Mouse (Mus musculus) urinary bladder, adult 2 months (tissue): Measurements from ENCODE around the gene Zdhhc21. TPM values are rescaled to one million over a fixed set of nuclear protein-coding genes. Genes with fewer than 3 reads are reported as not detected.
A peak's percentile ranks its signal among the peaks of the same experiment; 100 is the strongest.

Experiments used
- DNase-seq: peaks from one replicate; pipeline ENCODE4 v3.0.0; 2022; ENCODE audit warnings: low spot score
- polyA plus RNA-seq: library from polyadenylated mRNA; depleted of rRNA; stranded (reverse); fragments of >200 nt; gene quantifications from 2 replicates; pipeline ENCODE4 v1.2.3, GENCODE M21; 2012; rRNA removed

The Zdhhc21 gene
- polyA plus RNA-seq, result 7.1 and 8.6 TPM in 2 replicates

DNA sequence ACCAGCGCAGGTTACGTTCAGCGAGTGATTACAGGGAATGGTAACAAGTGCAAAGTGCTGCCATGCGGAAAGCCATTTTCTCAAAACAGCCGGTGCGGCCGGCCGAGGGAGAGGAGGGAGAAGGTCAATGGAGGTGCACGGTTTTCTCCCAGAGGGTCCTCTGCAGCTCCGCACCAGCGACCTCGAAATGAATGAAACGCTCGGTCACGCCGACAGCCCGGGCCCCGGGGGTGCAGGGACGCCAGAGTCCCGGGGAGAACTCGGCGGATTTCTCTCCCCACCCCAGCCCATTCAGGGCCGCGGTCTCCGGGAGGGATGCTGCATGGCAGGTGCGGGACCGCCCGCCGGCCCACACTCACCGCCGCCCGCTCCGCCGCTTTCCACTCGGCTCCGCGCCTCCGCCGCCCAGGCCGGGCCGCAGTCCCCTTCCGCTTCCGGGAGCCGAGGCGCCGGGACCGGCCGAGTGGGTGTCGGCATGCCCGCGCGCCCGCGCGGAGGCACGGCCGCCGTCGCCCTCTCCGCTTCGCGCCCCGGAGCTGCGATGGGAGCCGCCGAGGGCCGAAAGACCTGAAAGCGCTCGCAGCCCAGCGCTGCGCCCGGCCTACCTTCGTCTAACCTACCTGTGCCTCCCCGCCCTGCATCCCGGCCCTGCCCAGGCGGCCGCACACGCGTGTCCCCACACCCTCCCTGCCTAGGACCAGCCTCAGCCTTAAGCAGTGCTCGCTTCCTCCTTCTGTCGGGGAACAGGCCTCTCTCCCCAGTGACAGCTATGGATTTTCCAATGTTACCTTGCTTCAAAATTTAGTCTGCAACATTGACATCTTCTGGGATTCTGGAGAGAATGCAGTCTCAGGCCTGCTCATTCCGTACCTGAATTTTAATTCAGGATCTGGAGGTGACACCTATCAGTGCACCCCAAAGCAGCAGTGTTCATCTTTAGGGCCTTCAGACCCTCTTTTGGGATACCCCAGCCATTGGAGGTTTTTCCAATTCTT, at the start of gene Zdhhc21:
TSS of gene Zdhhc21 (minus strand) at position 828 of the 995 bp plus-strand sequence.
- peak; percentile 94 for DNase-seq

DNA sequence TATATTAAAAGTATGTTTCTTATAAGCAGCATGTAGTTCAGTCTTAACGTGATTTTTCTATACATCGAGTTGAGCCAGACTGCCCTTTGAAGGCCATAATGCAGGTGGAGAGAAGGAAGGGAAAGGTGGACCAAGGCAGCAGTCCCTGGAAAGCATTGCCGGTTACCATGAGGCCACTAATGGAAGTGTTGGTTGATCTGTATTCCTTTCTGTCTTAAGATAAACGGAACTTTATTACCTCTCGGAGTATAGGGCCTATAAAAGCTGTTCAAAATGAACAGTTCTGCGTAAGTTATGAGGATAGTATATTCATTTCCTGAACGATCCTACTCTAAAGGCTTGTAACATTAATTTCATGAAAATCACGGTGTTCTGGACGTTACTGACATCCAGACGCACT, 35.5 kb upstream of the Zdhhc21 start:
- no peak for DNase-seq

DNA sequence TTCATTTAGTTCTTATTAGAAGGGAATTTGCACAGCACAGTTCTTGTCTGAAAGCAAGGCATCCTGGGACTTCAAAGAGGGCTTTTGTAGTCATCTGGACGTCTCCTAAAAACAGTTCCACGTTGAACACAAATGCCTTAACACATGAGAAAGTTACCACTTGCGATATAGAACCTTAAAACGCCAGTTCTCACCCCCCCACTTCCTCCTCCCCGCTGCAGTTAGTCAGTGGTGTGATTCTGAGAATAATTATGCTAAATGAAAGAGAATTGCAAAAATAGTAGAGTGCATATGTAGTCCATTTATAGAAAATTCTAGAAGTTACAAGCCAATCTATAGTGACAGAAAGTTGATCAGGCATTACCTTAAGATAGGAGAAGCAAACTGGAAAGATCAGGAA, 32.5 kb upstream of the Zdhhc21 start:
- no peak for DNase-seq

DNA sequence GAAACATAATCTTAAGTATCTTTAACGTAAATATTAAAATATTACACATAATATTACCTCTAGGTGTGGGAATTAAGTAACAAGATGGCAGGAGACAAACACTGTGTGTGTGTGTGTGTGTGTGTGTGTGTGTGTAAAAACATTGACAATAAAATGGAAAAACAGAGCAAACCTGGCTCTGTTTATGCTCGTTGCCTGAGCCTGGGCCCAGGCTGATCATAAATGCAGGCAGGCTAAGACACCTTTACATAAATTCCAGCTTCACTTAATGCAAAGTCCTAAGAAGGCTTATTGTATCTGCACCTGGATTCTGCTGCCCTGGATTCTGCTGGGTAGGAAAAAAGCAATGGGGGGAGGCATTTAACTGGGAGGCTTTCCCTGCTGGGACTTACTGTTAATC, 31.8 kb upstream of the Zdhhc21 start:
- DNase-seq, result no peak

DNA sequence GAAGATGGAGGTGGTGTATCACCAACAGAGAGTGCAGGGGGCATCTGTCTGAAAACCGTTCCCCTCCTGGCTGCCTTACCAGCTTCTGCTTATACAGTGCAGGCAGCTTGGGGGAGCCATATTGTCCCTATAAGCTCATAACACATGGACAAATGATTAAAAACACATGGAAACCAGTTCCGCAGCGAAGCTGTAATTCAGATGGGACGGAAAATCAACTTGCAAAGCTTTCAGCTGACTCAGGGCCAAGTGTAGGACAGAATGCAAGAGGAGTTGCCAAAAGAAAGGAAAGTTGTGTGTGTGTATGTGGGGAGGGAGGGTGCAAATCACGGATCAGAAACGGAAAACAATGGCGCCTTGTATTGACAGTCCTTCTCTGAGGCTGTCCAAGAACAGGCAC, 31.3 kb upstream of the Zdhhc21 start:
- no peak for DNase-seq

DNA sequence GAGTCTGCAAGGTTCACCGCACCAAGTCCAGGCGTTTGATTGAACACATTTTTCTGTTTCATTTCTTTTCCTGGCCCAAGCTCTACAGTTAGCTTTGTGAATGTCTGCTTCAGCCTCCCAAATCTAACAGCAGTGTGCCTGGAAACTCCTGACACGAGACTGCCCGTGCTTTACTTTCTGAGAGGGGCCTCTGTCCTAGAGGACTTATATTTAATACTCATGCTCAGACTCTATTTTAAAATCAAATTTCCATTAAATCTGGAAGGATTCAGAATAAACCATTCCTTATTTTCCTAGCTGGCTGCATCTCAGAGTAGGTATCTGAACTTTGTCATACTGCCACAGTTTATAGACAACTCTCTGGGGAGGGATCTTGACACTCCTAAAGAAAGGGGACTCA, 30.8 kb upstream of the Zdhhc21 start:
- DNase-seq, result no peak

DNA sequence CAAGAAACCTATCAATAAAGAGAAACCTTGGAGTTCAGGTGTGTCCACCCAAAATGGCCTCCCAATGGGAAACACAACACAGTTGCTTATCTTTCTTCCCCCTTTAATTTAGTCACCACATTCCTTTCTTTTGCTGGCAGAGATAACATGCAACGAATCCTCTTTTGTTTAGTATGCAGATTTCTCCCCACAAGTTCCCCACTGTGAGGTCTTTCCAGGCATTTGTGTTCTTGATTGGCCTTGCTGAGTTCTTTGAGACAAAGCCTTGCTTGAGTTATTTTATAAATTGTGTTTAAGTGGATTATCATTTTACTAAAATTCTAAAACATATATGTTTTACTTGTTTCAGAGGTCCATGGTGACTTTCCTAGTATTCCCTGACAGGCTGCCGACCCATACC, 26.4 kb upstream of the Zdhhc21 start:
- DNase-seq, result no peak

DNA sequence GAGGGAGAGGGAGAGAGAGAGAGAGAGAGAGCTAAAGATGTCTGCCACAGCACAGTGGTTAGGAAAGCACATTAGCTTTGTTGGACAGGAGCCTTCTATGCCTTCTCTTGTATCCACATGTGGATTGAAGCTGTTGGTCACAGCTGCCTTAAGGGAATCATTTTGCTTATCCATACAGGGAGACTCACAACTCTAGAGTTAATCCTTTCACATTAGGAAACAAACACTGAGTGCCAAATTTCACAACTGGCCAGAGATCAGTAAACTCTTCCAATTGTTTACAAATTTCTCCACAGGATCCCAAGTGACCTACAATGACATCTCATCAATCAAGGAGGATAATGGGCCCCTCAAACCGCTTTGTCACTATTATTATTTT, 25.8 kb upstream of the Zdhhc21 start:
- no peak for DNase-seq

DNA sequence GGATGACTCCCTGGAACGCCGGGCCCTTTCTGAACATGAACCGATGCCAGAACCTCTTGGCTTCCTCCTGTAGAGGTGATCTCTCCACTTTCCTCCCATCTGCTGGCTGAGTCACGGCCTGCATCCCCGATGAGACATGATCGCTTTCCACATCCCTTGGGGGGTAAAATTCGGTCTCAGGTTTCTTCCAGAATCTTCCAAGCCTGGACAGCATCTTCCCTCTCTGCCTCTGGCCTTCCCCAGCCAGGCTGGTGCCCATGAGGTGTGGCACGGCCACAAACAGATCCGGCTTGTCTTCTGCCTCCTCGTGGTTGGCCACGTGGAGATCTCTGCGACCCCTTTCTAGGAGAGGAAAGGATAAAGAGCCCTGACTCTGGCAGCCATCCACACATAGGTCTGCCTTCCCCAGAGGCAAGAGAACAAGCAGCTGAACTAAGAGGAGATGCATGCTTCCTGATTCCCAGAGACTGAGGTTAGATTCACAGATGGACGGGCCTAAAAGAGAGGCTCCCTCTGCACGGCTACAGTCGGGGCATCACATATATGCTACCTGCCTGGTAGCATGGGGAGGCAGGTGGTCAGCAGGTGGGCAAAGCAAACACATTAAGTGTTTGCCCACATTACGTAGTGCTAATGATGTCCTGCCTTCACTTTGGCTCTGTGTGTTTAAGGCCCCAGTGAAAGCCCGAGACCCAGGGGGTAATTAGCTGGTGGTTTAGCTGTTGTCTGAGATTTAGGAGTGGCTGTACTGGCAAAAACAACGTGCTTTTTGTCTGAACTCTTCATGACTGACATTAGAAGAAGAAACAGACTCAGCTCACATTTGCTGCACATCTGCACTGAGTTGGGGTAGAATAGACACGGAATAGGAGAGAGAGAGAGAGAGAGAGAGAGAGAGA, 25.1 kb upstream of the Zdhhc21 start, which contains the start of gene Cer1:
TSS of gene Cer1 (minus strand) at position 513 of the 899 bp plus-strand sequence.
- DNase-seq, result no peak

DNA sequence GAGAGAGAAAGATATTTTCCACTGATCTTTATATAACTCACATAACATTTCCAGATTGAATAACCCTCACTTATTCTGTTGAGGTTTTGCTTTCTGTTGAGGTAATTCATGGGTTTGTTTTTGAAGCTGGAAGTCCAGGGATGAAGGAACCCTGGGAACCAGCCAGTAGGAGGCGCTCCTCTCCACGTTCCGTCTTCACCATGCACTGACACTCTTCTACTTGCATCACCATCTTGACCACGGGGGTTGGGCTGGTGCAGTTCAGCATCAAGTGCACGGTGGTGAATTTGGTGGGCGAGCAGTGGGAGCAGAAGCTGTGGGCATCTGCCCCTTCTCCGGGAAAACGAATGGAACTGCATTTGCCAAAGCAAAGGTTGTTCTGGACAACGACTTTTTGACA, 22.7 kb upstream of the Zdhhc21 start:
- no peak for DNase-seq

DNA sequence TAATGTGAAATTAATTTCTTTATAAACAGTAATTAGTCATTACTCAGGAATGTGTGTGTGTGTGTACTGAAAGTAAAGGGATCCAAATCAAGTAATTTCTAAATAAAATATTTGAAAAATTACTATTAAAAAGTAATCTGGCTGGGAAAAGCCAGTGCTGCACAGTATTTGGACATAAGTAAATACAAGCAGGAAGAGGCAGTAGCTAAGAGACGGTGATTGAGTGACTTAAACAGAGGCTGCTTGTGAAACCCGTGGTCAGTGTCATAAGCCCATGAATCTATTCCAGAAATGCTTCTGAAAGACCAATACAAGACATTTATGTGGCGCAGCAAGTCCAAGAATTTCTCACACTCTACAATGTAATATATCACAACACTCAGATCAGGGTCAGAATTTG, 21.6 kb upstream of the Zdhhc21 start:
- no peak for DNase-seq

DNA sequence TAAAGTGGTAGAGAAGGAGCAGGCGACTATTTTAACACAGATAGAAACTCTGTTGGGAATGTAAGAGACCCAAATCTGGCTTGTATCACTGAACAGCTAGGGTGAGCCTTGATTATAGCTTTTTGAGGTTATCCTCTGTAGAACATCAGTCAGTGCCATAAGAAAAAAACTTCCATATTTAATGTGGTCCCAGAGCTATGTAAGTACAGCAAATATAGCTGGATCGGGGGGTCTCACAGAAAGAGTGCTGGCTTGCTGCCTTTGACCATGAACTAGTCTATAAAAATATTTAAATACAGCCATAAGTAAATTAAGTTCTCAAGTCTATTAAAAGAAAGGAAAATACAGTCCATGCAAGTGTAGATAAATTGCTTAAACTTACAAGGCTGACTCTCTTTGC, 20.5 kb upstream of the Zdhhc21 start:
- no peak for DNase-seq

DNA sequence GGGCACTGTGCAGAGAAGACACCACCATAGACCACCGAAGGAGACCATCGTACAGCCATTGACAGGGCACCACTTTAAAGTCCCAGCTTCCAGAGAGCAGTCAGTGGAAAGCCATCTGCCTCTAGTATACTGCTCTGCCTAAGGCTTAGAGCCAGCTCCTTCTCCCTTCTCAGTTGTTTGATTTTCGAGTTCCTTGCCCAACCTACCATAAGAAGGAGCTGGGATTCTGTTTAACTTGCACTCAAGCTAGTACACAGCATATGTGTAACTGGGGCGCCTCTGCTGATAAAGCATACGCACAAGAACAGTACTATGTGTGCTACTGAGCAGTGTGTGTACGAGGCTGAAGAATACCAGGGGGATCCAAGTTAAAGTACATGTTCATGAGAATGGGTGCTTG, 19.4 kb upstream of the Zdhhc21 start:
- no peak for DNase-seq

DNA sequence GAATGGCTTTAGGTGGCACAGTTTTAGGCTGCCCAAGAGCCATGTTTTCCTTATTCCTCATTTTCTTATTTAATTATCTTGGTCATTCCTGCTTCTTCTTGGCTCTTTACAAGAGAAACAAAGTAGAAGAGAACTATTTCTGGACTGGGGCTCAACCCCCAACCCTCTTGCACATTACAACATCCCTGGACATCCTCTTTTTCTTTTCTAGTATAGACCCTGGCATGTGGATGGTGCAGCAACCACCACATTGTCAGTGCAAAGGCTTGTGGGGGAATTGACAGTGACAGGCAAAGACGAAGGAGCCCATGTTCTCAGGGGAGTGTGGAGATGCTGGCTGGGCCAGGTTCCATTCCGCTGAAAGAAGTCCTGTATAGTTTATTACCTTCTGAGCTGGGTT, 16.9 kb upstream of the Zdhhc21 start:
- no peak for DNase-seq

DNA sequence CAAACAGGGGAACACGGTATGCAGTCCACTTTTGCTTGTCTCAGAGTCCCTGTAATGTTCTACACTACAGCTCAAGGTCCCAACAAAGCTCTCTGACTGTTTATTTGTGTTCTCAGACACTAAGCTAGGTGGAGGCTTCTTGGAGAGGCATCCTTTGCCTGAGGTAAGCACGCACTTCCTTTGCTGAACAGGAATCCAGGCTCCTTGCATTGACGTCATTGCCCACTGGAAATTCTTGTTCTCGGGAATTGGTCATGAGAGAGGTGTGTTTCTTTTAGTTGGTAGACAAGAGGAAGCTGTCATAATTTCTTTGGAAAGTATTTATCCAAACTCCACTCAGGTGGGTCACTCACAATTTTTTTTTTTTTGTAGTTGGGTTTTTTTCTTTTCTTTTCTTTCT, 15.8 kb upstream of the Zdhhc21 start:
- no peak for DNase-seq

DNA sequence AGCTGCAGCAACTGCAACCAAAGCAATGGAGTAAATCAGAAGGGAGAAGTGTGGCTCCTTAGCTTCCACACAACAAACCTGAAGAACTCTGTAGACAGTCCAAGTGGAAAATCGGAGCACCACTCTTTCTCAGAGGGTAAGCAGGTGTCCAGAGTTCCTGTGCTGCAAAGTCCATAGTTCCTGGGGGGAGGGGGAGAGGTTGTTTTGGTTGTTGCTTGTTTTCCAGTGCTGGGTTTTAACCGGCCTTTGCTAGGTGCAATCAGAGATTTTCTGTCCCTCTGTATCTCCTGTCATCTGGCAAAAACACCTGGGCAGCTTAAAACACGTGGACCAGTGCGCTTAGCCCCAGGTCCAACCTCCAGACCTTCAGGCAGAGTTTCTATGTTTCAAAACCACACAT, 15.0 kb upstream of the Zdhhc21 start:
- no peak for DNase-seq

DNA sequence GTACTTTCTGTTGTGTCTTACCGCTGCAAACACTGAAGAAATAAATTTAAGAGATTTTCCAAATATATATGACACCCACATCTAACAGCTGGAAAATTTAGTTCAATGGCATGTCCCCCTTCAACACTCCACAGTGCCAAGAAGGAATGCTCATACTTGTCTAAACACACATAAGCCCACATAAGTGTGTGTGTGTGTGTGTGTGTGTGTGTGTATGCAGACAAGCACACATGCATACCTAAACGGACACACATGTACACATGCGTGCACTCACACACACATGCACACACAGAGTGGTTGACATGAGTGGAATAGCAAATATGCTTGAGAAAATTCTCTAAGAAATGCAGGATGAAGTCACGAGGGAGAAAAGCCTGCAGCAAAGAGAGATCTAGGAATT, 12.8 kb upstream of the Zdhhc21 start:
- no peak for DNase-seq

DNA sequence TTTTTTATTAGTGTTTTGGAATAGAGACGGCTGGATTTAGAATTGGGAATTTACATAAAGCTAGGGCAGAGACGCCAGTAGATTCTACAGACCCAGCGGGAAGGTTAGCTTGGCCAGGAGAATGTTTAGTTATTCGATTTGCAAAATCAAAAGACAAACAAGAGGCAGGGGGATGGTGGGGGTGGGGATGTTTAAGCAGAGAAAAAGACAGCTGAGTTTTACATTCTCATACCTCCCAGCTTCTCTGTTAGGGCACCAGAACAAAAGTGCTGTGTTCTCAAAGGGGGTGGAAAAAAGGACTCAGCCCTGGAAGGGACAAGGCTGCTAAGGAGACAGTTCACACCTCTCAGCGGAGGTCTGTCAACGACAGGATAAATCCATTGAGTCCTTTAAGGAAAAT, 12.4 kb upstream of the Zdhhc21 start:
- DNase-seq, result no peak

DNA sequence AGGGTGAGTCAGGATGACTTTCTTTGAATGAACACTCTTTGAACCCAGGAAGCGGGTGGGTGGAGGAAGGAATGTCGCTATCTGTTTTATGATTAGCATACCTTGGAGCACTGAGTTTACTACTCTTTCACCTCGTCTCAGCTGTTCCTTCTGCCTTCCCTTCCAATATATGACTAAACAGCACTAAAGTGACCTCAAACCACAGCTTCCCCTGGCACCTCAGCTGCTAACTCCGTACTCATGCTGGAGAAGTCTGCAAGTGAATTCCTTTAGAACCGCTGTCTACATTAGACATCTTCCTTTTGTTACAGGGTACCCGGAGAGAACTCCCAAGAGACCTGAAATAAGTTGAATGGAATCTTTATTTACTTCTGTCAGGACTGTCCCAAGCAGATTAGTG, 11.2 kb upstream of the Zdhhc21 start:
- no peak for DNase-seq

DNA sequence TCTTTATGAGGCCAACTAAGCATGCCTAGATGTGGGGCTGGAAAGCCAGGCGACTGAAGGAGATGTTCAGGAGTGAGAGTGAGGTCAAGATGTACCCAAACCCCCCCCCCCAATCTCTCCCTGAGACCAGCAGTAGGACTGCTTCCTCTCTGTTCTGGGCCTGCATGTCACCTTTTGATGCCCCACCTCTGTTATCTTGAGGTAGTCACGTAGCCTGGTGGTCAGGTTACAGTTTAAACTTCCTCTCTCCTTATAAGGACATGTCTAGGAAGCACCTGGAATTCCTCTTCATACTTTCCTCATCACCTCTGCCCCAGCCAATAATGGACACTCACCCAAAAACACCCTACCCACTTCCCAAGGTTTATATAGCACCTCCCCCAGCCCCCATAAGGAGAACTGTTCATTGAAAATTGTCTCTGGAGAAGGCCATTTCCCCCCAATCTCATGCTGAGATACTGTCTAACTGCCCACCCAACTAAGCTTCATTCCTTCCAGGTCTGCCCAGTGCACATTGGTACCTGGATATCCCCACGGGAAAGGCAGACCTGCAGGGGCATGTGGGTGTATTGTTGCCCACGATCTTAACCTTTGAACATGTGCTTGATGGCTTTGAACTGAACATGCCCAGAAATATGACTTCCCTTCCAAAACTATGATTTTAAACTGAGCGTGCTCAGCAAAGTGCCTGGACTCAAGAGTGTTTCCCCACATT, 8.1 kb upstream of the Zdhhc21 start:
- DNase-seq, result no peak

DNA sequence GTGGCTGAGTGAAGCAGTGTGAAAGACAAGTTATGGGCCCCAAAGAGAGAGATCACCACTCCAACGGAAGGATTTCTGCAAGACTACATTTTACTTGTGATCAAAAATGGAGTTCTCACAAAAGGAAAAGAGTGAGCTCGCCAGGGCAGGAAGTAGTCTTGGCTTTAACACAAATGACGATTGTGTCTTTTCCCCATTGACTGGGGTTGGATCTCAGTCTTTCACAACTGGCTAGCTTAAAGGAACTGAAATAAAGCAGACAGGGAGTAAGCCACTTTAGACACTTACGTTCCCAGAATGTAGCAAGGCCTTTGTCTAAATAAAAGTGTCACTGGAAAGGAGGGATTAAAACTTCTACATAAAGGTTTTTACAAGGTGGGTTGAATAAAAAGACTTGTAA, 7.4 kb upstream of the Zdhhc21 start:
- DNase-seq, result no peak
